In genomic region chr13:48593181-48593580, GRCm38 (mm10) we compare ENCODE assay signal across 9 mouse cellular contexts. TPM values are rescaled to one million over a fixed set of nuclear protein-coding genes. Genes with fewer than 3 reads are reported as not detected.
DNase-seq lines count a peak whose midpoint lies in the region; ATAC-seq and TF ChIP-seq lines count a peak whose summit lies in the region.
"Had no signal": no experiment of that assay in that cellular context is flagged by ENCODE, and none has a peak within 500 bp of the region (broad histone marks: within the 10 kb centered on the region; RNA-seq: fewer than 3 reads in every experiment).

No protein-coding gene starts in this region.

- WGBS in embryonic facial prominence, embryonic 11.5 days: 29% methylated on average over 15 of the region's 15 CpGs
- 58% methylated on average over 15 of the region's 15 CpGs for WGBS in liver, embryonic 12.5 days (ENCODE audit: insufficient replicate concordance)
- WGBS in kidney, adult 2 months: 76% methylated on average over 15 of the region's 15 CpGs

- H3K27me3 ChIP-seq in embryonic facial prominence, embryonic 11.5 days (ENCODE audit: control insufficient read depth, insufficient read depth, low read length): no peaks in the 10 kb centered on the region
- H3K27me3 ChIP-seq in liver, embryonic 12.5 days (replicated peaks): no peaks in the 10 kb centered on the region; the same call in none of the 2 replicates
- H3K27me3 ChIP-seq in kidney, adult 2 months (replicated peaks; ENCODE audit: control insufficient read depth, insufficient read depth, low read length): no peaks in the 10 kb centered on the region

- H3K27ac ChIP-seq in embryonic facial prominence, embryonic 11.5 days (replicated peaks; ENCODE audit: low read depth, low read length): 0 out of 2 replicates have a peak overlapping the region, but pooled peaks have one; percentile 22
- H3K27ac ChIP-seq in liver, embryonic 12.5 days: no peak overlapping the region
- H3K27ac ChIP-seq in kidney, adult 2 months (ENCODE audit: insufficient read depth, low read depth, low read length): no peak overlapping the region
- H3K27ac ChIP-seq: kidney, postnatal 0 days had no signal

- no peak for TF ChIP-seq POLR2A in kidney, adult 2 months (IDR thresholded peaks at IDR 0.05; ENCODE audit: low read depth, low read length)

- DNase-seq in embryonic facial prominence, embryonic 11.5 days (ENCODE audit: low spot score): peak; percentile 69
- peak; percentile 37 to 44 for DNase-seq in frontal cortex, postnatal 36 days (ENCODE audit: low spot score in 2 of 2)
- peak; percentile 59 to 63 for DNase-seq in left cerebral cortex, postnatal 10 days (ENCODE audit: extremely low spot score in 1 of 2, low spot score in 2 of 2)
- peak; percentile 41 for DNase-seq in right cerebral cortex, adult 18-20 months
- DNase-seq in kidney, adult 2 months: no peak
- DNase-seq: thymus, adult 2 months had no signal

- H3K9me3 ChIP-seq in embryonic facial prominence, embryonic 11.5 days (replicated peaks; ENCODE audit: control insufficient read depth, low read length): no peaks in the 10 kb centered on the region
- no peaks in the 10 kb centered on the region for H3K9me3 ChIP-seq in liver, embryonic 12.5 days (replicated peaks)

- intact Hi-C loops in left cerebral cortex, postnatal 10 days (cut with DNase I): no loop called here

- 0 out of 2 replicates have a peak overlapping the region, but pooled peaks have one; percentile 8 for H3K4me2 ChIP-seq in embryonic facial prominence, embryonic 11.5 days (ENCODE audit: low read depth, low read length)
- H3K4me2 ChIP-seq in liver, embryonic 12.5 days: no peak overlapping the region

- H3K9ac ChIP-seq in embryonic facial prominence, embryonic 11.5 days (replicated peaks; ENCODE audit: low read length): peak overlapping the region; percentile 26; the same call in 1 of the 2 replicates
- H3K9ac ChIP-seq in liver, embryonic 12.5 days: no peak overlapping the region

- ATAC-seq in embryonic facial prominence, embryonic 11.5 days (replicated peaks; ENCODE audit: insufficient number of reproducible peaks, low FRiP score, low TSS enrichment, low read depth): peak; percentile 89
- ATAC-seq in liver, embryonic 12.5 days: no peak
- ATAC-seq in erythroblast, adult 5-6 weeks (replicated peaks; ENCODE audit: low FRiP score, poor library complexity, severe bottlenecking): no peak

- H3K4me3 ChIP-seq in embryonic facial prominence, embryonic 11.5 days (ENCODE audit: low read depth, low read length): no peak overlapping the region
- no peak overlapping the region for H3K4me3 ChIP-seq in liver, embryonic 12.5 days
- H3K4me3 ChIP-seq in kidney, adult 2 months (ENCODE audit: insufficient read depth, low read depth, low read length): no peak overlapping the region

- no peaks in the 10 kb centered on the region for H3K36me3 ChIP-seq in embryonic facial prominence, embryonic 11.5 days (replicated peaks; ENCODE audit: control insufficient read depth, insufficient read depth, low read depth, low read length)
- H3K36me3 ChIP-seq in liver, embryonic 12.5 days: no peaks in the 10 kb centered on the region
- no peaks in the 10 kb centered on the region; the same call in none of the 2 replicates for H3K36me3 ChIP-seq in kidney, adult 2 months (ENCODE audit: control insufficient read depth, insufficient read depth, low read length)

- H3K4me1 ChIP-seq in embryonic facial prominence, embryonic 11.5 days (ENCODE audit: control insufficient read depth, insufficient read depth, low read length): no peaks in the 10 kb centered on the region
- H3K4me1 ChIP-seq in liver, embryonic 12.5 days: no peaks in the 10 kb centered on the region
- no peaks in the 10 kb centered on the region for H3K4me1 ChIP-seq in kidney, adult 2 months (ENCODE audit: control insufficient read depth, insufficient read depth, low read length)

- TF ChIP-seq CTCF in kidney, adult 2 months (conservative IDR thresholded peaks at IDR 0.05; ENCODE audit: insufficient read depth, insufficient read length, low read depth, low read length): no peak

RNA-seq across cellular contexts. Expression of gene Ptpdc1, which starts 32.3 kb away (rescaled TPM):
- polyA plus RNA-seq in embryonic facial prominence, embryonic 11.5 days (2014; fragmentation: Nextera tagmentation; extraction: Ambion mirVana): 16.3 and 16.9 TPM in 2 replicates
- total RNA-seq in left cerebral cortex, postnatal 10 days (2021): 10 to 100 TPM; 21.3 to 23.5 TPM
- 1.2 and 1.4 TPM in 2 replicates for polyA plus RNA-seq in liver, embryonic 12.5 days (2016; fragmentation: Nextera tagmentation; extraction: Ambion mirVana)
- total RNA-seq in erythroblast, adult 5-6 weeks (2015; ENCODE audit: low replicate concordance): 1.0 TPM in 1 of 2 replicates, not detected in the other
- 0.43 and 0.56 TPM in 2 replicates for total RNA-seq in erythroblast, adult 5-6 weeks (2017; ENCODE audit: low replicate concordance)
- polyA plus RNA-seq in kidney, adult 2 months (2012; rRNA removed): 7.7 and 8.5 TPM in 2 replicates
